Mouse (Mus musculus): Measurements from ENCODE around the gene Sec11a.
A peak's percentile ranks its signal among the peaks of the same experiment; 100 is the strongest.

Sec11a gene

GRCm38 (mm10) chr7:80860729-80861274 is 86.8 kb downstream of the Sec11a start, which contains the start of gene Zscan2:
TSS of gene Zscan2 (plus strand) at chr7:80860920.
- peak; percentile 89 for DNase-seq (ENCODE audit: low read depth, low spot score)

GRCm38 (mm10) chr7:80860227-80860626 is 87.4 kb downstream of the Sec11a start:
- no peak for DNase-seq (ENCODE audit: low read depth, low spot score)

DNA sequence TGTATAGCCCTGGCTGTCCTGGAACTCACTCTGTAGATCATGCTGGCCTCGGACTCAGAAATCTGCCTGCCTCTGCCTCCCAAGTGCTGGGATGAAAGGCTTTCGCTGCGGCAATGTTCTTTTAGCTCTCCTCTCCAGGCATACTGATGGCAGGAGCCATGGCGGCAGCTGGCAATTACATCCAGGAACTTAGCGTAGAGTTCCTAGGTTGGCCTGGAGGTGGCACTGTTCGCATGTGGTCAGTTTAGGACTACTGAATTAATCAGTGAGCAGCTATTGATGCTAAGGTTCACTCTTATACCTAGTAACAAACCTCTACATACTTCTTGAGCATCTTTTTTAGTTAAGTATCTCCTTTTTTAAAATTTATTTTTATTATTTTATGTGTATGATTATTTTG is 90.4 kb downstream of the Sec11a start:
- no peak for DNase-seq (ENCODE audit: low read depth, low spot score)

- no peak for DNase-seq (ENCODE audit: low read depth, low spot score)
Measured at GRCm38 (mm10) chr7:80855316-80855715, 92.3 kb downstream of the Sec11a start.
